Mouse (Mus musculus) lung, postnatal 0 days (tissue): ENCODE data around the gene Adgrb3.
"Not testable (repeated sequence)": the region's sequence is repeated elsewhere in the genome, so short reads cannot be mapped to it uniquely, and the experiment has no call there.

Experiments used
- CTCF ChIP-seq: IDR thresholded peaks from 2 replicates; pipeline ENCODE4 v1.5.1; 2016; ENCODE audit warnings: antibody characterized with exemption, mild to moderate bottlenecking
- EP300 ChIP-seq: IDR thresholded peaks from 2 replicates; pipeline ENCODE4 v1.6.1; 2016; ENCODE audit warnings: antibody characterized with exemption, mild to moderate bottlenecking, control low read depth

DNA sequence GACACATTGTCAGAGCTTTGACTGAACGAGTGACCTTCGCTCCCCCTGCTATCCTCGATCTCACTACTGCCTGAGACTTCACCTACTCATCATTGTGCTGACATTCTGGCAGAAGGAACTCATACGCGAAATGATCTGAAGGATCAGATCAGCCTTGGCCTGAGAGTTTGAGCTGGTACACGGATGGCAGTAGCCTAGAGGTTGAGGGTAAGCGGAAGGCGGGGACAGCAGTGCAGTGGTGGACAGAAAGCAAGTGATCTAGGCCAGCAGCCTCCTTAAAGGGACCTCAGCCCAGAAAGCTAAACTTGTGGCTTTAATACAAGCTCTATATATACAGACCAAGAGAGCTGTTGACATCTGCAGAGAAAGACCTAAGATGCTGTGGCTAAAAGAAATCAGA is 811.7 kb downstream of the Adgrb3 start:
- not testable (repeated sequence) for TF ChIP-seq CTCF, EP300
